Mouse (Mus musculus): ENCODE data around the gene Decr2. TPM values are rescaled to one million over a fixed set of nuclear protein-coding genes. Genes with fewer than 3 reads are reported as not detected.
A peak's percentile ranks its signal among the peaks of the same experiment; 100 is the strongest.
"Not testable (repeated sequence)": the region's sequence is repeated elsewhere in the genome, so short reads cannot be mapped to it uniquely, and the experiment has no call there.

The Decr2 gene
- total and polyA plus RNA-seq, 3 experiments, result 12.6 to 21.0 (median 16.8) TPM

GRCm38 (mm10) chr17:26041111-26041802 is 48.9 kb downstream of the Decr2 start:
- peak; percentile 76 for DNase-seq (ENCODE audit: extremely low read depth)
- Histone ChIP-seq H3K4me1 (ENCODE audit: control insufficient read depth in 1 of 2, insufficient read depth in 2 of 2) (0 out of 4 replicates have a peak, but pooled peaks cover 0 to 3% of the 10 kb centered on the region in 2 experiments), H3K4me3 (replicated peaks in 1 of 3; ENCODE audit: low read depth in 2 of 3, low read length in 2 of 3, poor library complexity in 1 of 3) (no peak overlapping the region), H3K4me2 (ENCODE audit: insufficient read depth, low read depth, poor library complexity, severe bottlenecking) (no peak overlapping the region), H3K9ac (ENCODE audit: insufficient read depth, low read depth) (no peak overlapping the region), H3K27me3 (replicated peaks) (no peaks in the 10 kb centered on the region), H3K79me2 (replicated peaks; ENCODE audit: control insufficient read depth, extremely low read depth, insufficient read depth, poor library complexity, severe bottlenecking) (no peaks in the 10 kb centered on the region), H3K9me3 (replicated peaks; ENCODE audit: low read length) (no peaks in the 10 kb centered on the region), H3K27ac (ENCODE audit: insufficient read depth, low read depth) (no peak overlapping the region), H3K36me3 (replicated peaks in 1 of 2; ENCODE audit: control insufficient read depth in 1 of 2, insufficient read depth in 1 of 2, low read length in 1 of 2) (peaks cover 0 to 25% of the 10 kb centered on the region in 2 experiments)
- in situ Hi-C loops (cut with MboI; ENCODE audit: low pct_ligation_motif_present, low pct_unique_long_range_greater_than_20kb, low sequenced_read_pairs) (no loop called here), dilution Hi-C loops (cut with MboI; ENCODE audit: extremely low pct_ligation_motif_present, extremely low pct_unique_long_range_greater_than_20kb, low sequenced_read_pairs) (no loop called here)
- TF ChIP-seq GABPA (IDR thresholded peaks at IDR 0.05; ENCODE audit: insufficient replicate concordance, low read depth, low read length) (no peak), IRF4 (IDR thresholded peaks at IDR 0.05; ENCODE audit: low read depth, low read length) (0 out of 2 replicates have a peak, but pooled peaks have one; percentile 22), SIN3A (IDR thresholded peaks at IDR 0.05; ENCODE audit: low read length) (0 out of 2 replicates have a peak, but pooled peaks have one; percentile 40), CTCF (conservative IDR thresholded peaks at IDR 0.05 in 1 of 2, IDR thresholded peaks at IDR 0.05 in 1 of 2; ENCODE audit: low read depth in 2 of 2, low read length in 2 of 2) (peak; percentile 72 to 91), SMC3 (IDR thresholded peaks at IDR 0.05; ENCODE audit: low read depth, low read length) (peak; percentile 85), NELFE (IDR thresholded peaks at IDR 0.05; ENCODE audit: low read depth, low read length) (peak; percentile 31; the same call in 1 of the 2 replicates), UBTF (IDR thresholded peaks at IDR 0.05; ENCODE audit: low read depth, low read length) (no peak), TCF12 (IDR thresholded peaks at IDR 0.05; ENCODE audit: low read depth, low read length) (0 out of 2 replicates have a peak, but pooled peaks have one; percentile 25), ZNF384 (IDR thresholded peaks at IDR 0.05; ENCODE audit: low read depth, low read length) (0 out of 2 replicates have a peak, but pooled peaks have one; percentile 10), ELF1 (IDR thresholded peaks at IDR 0.05; ENCODE audit: low read depth, low read length) (peak; percentile 9; the same call in 1 of the 2 replicates), RAD21 (IDR thresholded peaks at IDR 0.05; ENCODE audit: low read depth, low read length) (peak; percentile 63)

GRCm38 (mm10) chr17:26040711-26041110 is 49.4 kb downstream of the Decr2 start:
- in situ Hi-C loops (cut with MboI; ENCODE audit: low pct_ligation_motif_present, low pct_unique_long_range_greater_than_20kb, low sequenced_read_pairs); H3K4me1 ChIP-seq (ENCODE audit: control insufficient read depth in 1 of 2, insufficient read depth in 2 of 2); dilution Hi-C loops (cut with MboI; ENCODE audit: extremely low pct_ligation_motif_present, extremely low pct_unique_long_range_greater_than_20kb, low sequenced_read_pairs); H3K27ac ChIP-seq (ENCODE audit: insufficient read depth, low read depth); H3K9me3 ChIP-seq (replicated peaks; ENCODE audit: low read length); H3K4me3 ChIP-seq (replicated peaks in 1 of 3; ENCODE audit: low read depth in 2 of 3, low read length in 2 of 3, poor library complexity in 1 of 3); H3K4me2 ChIP-seq (ENCODE audit: insufficient read depth, low read depth, poor library complexity, severe bottlenecking); DNase-seq (ENCODE audit: extremely low read depth); H3K79me2 ChIP-seq (replicated peaks; ENCODE audit: control insufficient read depth, extremely low read depth, insufficient read depth, poor library complexity, severe bottlenecking); H3K9ac ChIP-seq (ENCODE audit: insufficient read depth, low read depth); H3K27me3 ChIP-seq (replicated peaks): not testable (repeated sequence)
- peaks cover 3 to 25% of the 10 kb centered on the region in 2 experiments for H3K36me3 ChIP-seq (replicated peaks in 1 of 2; ENCODE audit: control insufficient read depth in 1 of 2, insufficient read depth in 1 of 2, low read length in 1 of 2)

DNA sequence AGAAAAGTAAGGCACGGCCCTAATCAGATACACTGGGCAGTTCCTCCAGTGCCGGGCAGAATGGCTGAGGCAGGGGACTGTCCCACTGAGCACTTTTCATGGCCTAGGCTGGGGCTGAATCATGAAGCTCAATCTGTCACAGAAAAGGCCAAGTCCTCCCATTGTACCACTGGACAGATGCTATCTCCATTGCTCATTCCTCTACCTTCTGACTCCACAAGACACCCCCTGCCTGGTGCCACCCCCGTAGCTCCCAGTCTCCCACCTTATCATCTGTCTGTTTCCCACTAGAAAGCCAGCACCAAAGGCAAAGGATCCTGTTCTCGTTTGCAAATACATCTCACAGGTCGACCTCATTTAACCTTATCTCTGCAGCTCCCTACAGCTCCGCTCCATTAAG is 58.1 kb downstream of the Decr2 start:
- Histone ChIP-seq H3K36me3 (replicated peaks in 1 of 2; ENCODE audit: control insufficient read depth in 1 of 2, insufficient read depth in 1 of 2, low read length in 1 of 2) (peaks cover 3 to 44% of the 10 kb centered on the region in 2 experiments), H3K4me2 (ENCODE audit: insufficient read depth, low read depth, poor library complexity, severe bottlenecking) (no peak overlapping the region), H3K27me3 (replicated peaks) (no peaks in the 10 kb centered on the region), H3K9me3 (replicated peaks; ENCODE audit: low read length) (no peaks in the 10 kb centered on the region), H3K4me3 (replicated peaks in 1 of 3; ENCODE audit: low read depth in 2 of 3, low read length in 2 of 3, poor library complexity in 1 of 3) (no peak overlapping the region), H3K27ac (ENCODE audit: insufficient read depth, low read depth) (no peak overlapping the region), H3K79me2 (replicated peaks; ENCODE audit: control insufficient read depth, extremely low read depth, insufficient read depth, poor library complexity, severe bottlenecking) (no peaks in the 10 kb centered on the region), H3K4me1 (ENCODE audit: control insufficient read depth in 1 of 2, insufficient read depth in 2 of 2) (peaks cover 8 to 30% of the 10 kb centered on the region in 2 experiments), H3K9ac (ENCODE audit: insufficient read depth, low read depth) (no peak overlapping the region)
- dilution Hi-C loops (cut with MboI; ENCODE audit: extremely low pct_ligation_motif_present, extremely low pct_unique_long_range_greater_than_20kb, low sequenced_read_pairs), result no loop called here
- DNase-seq (ENCODE audit: extremely low read depth), result no peak
- in situ Hi-C loops (cut with MboI; ENCODE audit: low pct_ligation_motif_present, low pct_unique_long_range_greater_than_20kb, low sequenced_read_pairs), result no loop called here
- TF ChIP-seq RCOR1 (conservative IDR thresholded peaks at IDR 0.05; ENCODE audit: low read depth, low read length) (no peak), MYC (IDR thresholded peaks at IDR 0.05; ENCODE audit: low read depth, low read length) (no peak), TCF12 (IDR thresholded peaks at IDR 0.05; ENCODE audit: low read depth, low read length) (no peak)

Data from CH12.LX (cell line).